Mouse (Mus musculus): Measurements from ENCODE around the gene Rtkn2. TPM values are rescaled to one million over a fixed set of nuclear protein-coding genes. Genes with fewer than 3 reads are reported as not detected.

Rtkn2 gene
- total and polyA plus RNA-seq, 2 experiments from 2014 or later = 0.27 to 2.2 TPM

- no peaks in the 10 kb centered on the region for H3K27me3 ChIP-seq (ENCODE audit: control insufficient read depth, insufficient read depth, low read length)
- H3K9ac ChIP-seq (replicated peaks; ENCODE audit: low read depth, low read length) = no peak overlapping the region
- H3K4me1 ChIP-seq (ENCODE audit: control insufficient read depth, insufficient read depth) = no peaks in the 10 kb centered on the region
- H3K36me3 ChIP-seq (replicated peaks; ENCODE audit: control insufficient read depth, insufficient read depth, low read length) = no peaks in the 10 kb centered on the region
- H3K4me2 ChIP-seq (ENCODE audit: low read depth, low read length) = no peak overlapping the region
- ATAC-seq (ENCODE audit: insufficient read depth, low read depth) (no peak), DNase-seq (ENCODE audit: low spot score) (no peak)
- H3K9me3 ChIP-seq (replicated peaks; ENCODE audit: control insufficient read depth, low read length) = no peaks in the 10 kb centered on the region
- no peak overlapping the region for H3K4me3 ChIP-seq (ENCODE audit: low read depth, low read length)
- no peak overlapping the region for H3K27ac ChIP-seq (ENCODE audit: low read depth)
- 63% methylated on average over 8 of the region's 8 CpGs for WGBS
- TF ChIP-seq EP300 (IDR thresholded peaks at IDR 0.05; ENCODE audit: low read depth) = no peak
- no peak for TF ChIP-seq CTCF (IDR thresholded peaks at IDR 0.05; ENCODE audit: low read depth)
Measured at GRCm38 (mm10) chr10:68048641-68049305, 69.4 kb downstream of the Rtkn2 start.

- Histone ChIP-seq H3K36me3 (replicated peaks; ENCODE audit: control insufficient read depth, insufficient read depth, low read length) (no peaks in the 10 kb centered on the region), H3K9me3 (replicated peaks; ENCODE audit: control insufficient read depth, low read length) (no peaks in the 10 kb centered on the region), H3K4me1 (ENCODE audit: control insufficient read depth, insufficient read depth) (no peaks in the 10 kb centered on the region), H3K4me2 (ENCODE audit: low read depth, low read length) (no peak overlapping the region), H3K27me3 (ENCODE audit: control insufficient read depth, insufficient read depth, low read length) (no peaks in the 10 kb centered on the region), H3K27ac (ENCODE audit: low read depth) (no peak overlapping the region), H3K4me3 (ENCODE audit: low read depth, low read length) (no peak overlapping the region), H3K9ac (replicated peaks; ENCODE audit: low read depth, low read length) (no peak overlapping the region)
- DNase-seq (ENCODE audit: low spot score) (no peak), ATAC-seq (ENCODE audit: insufficient read depth, low read depth) (no peak)
- TF ChIP-seq EP300 (IDR thresholded peaks at IDR 0.05; ENCODE audit: low read depth) (no peak), CTCF (IDR thresholded peaks at IDR 0.05; ENCODE audit: low read depth) (no peak)
- 91% methylated on average over 13 of the region's 13 CpGs for WGBS
Measured at GRCm38 (mm10) chr10:68050882-68051281, 71.5 kb downstream of the Rtkn2 start.

GRCm38 (mm10) chr10:68051316-68051933 lies 72.1 kb downstream of the Rtkn2 start:
- no peaks in the 10 kb centered on the region; the same call in 1 of the 2 replicates for H3K4me1 ChIP-seq (ENCODE audit: control insufficient read depth, insufficient read depth)
- no peaks in the 10 kb centered on the region for H3K27me3 ChIP-seq (ENCODE audit: control insufficient read depth, insufficient read depth, low read length)
- DNase-seq (ENCODE audit: low spot score) (no peak), ATAC-seq (ENCODE audit: insufficient read depth, low read depth) (no peak)
- no peaks in the 10 kb centered on the region for H3K9me3 ChIP-seq (replicated peaks; ENCODE audit: control insufficient read depth, low read length)
- no peaks in the 10 kb centered on the region for H3K36me3 ChIP-seq (replicated peaks; ENCODE audit: control insufficient read depth, insufficient read depth, low read length)
- no peak overlapping the region for H3K27ac ChIP-seq (ENCODE audit: low read depth)
- H3K4me3 ChIP-seq (ENCODE audit: low read depth, low read length) = no peak overlapping the region
- TF ChIP-seq EP300 (IDR thresholded peaks at IDR 0.05; ENCODE audit: low read depth) (no peak), CTCF (IDR thresholded peaks at IDR 0.05; ENCODE audit: low read depth) (no peak)
- no peak overlapping the region for H3K9ac ChIP-seq (replicated peaks; ENCODE audit: low read depth, low read length)
- WGBS = 95% methylated on average over 14 of the region's 14 CpGs
- H3K4me2 ChIP-seq (ENCODE audit: low read depth, low read length) = no peak overlapping the region

- H3K27ac ChIP-seq (ENCODE audit: low read depth) = no peak overlapping the region
- 91% methylated on average over 8 of the region's 8 CpGs for WGBS
- no peaks in the 10 kb centered on the region for H3K27me3 ChIP-seq (ENCODE audit: control insufficient read depth, insufficient read depth, low read length)
- H3K4me2 ChIP-seq (ENCODE audit: low read depth, low read length) = no peak overlapping the region
- no peaks in the 10 kb centered on the region for H3K9me3 ChIP-seq (replicated peaks; ENCODE audit: control insufficient read depth, low read length)
- no peak overlapping the region for H3K9ac ChIP-seq (replicated peaks; ENCODE audit: low read depth, low read length)
- H3K4me3 ChIP-seq (ENCODE audit: low read depth, low read length) = no peak overlapping the region
- no peaks in the 10 kb centered on the region for H3K36me3 ChIP-seq (replicated peaks; ENCODE audit: control insufficient read depth, insufficient read depth, low read length)
- DNase-seq (ENCODE audit: low spot score) (no peak), ATAC-seq (ENCODE audit: insufficient read depth, low read depth) (no peak)
- TF ChIP-seq CTCF (IDR thresholded peaks at IDR 0.05; ENCODE audit: low read depth) = no peak
- TF ChIP-seq EP300 (IDR thresholded peaks at IDR 0.05; ENCODE audit: low read depth) = no peak
- H3K4me1 ChIP-seq (ENCODE audit: control insufficient read depth, insufficient read depth) = no peaks in the 10 kb centered on the region; the same call in 1 of the 2 replicates
Measured at GRCm38 (mm10) chr10:68052307-68052706, 72.9 kb downstream of the Rtkn2 start.

GRCm38 (mm10) chr10:68054131-68054530 lies 74.8 kb downstream of the Rtkn2 start:
- Histone ChIP-seq H3K4me1 (ENCODE audit: control insufficient read depth, insufficient read depth) (no peaks in the 10 kb centered on the region; the same call in 1 of the 2 replicates), H3K4me3 (ENCODE audit: low read depth, low read length) (no peak overlapping the region), H3K27ac (ENCODE audit: low read depth) (no peak overlapping the region), H3K4me2 (ENCODE audit: low read depth, low read length) (no peak overlapping the region), H3K9ac (replicated peaks; ENCODE audit: low read depth, low read length) (no peak overlapping the region), H3K27me3 (ENCODE audit: control insufficient read depth, insufficient read depth, low read length) (no peaks in the 10 kb centered on the region), H3K9me3 (replicated peaks; ENCODE audit: control insufficient read depth, low read length) (no peaks in the 10 kb centered on the region; the same call in 1 of the 2 replicates), H3K36me3 (replicated peaks; ENCODE audit: control insufficient read depth, insufficient read depth, low read length) (no peaks in the 10 kb centered on the region)
- TF ChIP-seq EP300 (IDR thresholded peaks at IDR 0.05; ENCODE audit: low read depth) (no peak), CTCF (IDR thresholded peaks at IDR 0.05; ENCODE audit: low read depth) (no peak)
- ATAC-seq (ENCODE audit: insufficient read depth, low read depth) (no peak), DNase-seq (ENCODE audit: low spot score) (no peak)
- 81% methylated on average over 5 of the region's 5 CpGs for WGBS

Measured in heart, postnatal 0 days (tissue).